Mouse (Mus musculus): ENCODE measurements at regions not wholly inside any gene's neighbourhood (a gene's known extent, or its start where the extent isn't known, plus 50 kb on each side); places are given as distances from the start of the nearest gene placed in this dataset.

DNA sequence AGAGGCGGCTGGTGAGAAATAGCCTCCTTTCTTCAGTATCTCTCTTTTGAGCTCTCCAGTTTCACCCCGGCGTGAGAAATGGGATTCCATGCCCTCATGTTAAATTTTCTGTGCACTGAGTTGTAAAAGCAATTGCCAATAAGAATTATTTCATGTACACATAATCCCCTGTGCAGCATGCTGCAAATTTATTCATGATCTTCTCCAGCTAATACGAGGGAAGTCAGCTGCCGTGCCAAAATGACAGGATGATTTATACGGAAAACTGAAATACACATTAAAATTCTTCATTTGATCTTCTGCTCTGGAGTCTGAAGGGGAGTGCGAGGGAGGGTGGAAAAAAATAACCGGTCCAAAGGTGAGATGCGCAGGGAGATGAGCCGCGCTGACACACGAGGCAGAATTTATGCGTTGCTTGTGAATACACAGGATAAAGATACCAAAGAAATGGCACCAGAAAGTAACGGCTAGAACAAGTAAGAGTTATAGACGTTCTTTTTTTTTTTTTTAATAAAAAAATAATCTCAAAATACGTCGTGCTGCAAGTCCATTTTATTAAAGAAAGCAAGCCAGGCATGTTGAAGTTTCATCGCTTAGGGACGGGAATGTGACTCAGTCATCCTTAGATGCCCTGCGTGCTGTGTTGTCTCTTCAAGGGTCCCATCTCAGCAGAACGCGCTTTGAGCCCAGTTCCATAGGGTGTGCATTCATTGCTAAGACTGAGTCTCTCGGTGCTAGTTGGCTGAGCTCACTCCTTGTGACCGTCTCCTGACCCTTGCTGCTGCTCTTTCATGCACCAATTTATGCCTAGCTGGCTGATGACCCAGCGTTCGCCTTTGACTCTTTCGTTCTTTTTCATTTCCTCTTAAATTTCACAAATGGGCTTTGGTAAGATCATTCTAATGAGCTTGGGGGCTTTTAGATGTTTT, 427.8 kb upstream of the Arglu1 start:
- no peak for TF ChIP-seq CTCF (IDR thresholded peaks at IDR 0.05; ENCODE audit: borderline replicate concordance, extremely low read depth, insufficient read depth, insufficient read length)
- no peak for TF ChIP-seq POLR2A (IDR thresholded peaks at IDR 0.05; ENCODE audit: borderline replicate concordance, extremely low read depth, insufficient read depth, insufficient read length, poor library complexity, severe bottlenecking)
